ENCODE assay signal across 10 mouse cellular contexts in genomic region chr1:194651987-194652386, GRCm38 (mm10). TPM values are rescaled to one million over a fixed set of nuclear protein-coding genes. Genes with fewer than 3 reads are reported as not detected.
DNase-seq lines count a peak whose midpoint lies in the region; ATAC-seq lines count a peak whose summit lies in the region.
"Had no signal": no experiment of that assay in that cellular context is flagged by ENCODE, and none has a peak within 500 bp of the region (broad histone marks: within the 10 kb centered on the region; RNA-seq: fewer than 3 reads in every experiment).

No protein-coding gene starts in this region.

- H3K4me1 ChIP-seq in intestine, embryonic 16.5 days (ENCODE audit: control insufficient read depth, insufficient read depth, low read length): no peaks in the 10 kb centered on the region
- H3K4me1 ChIP-seq in intestine, embryonic 15.5 days (replicated peaks): no peaks in the 10 kb centered on the region
- H3K4me1 ChIP-seq in embryonic facial prominence, embryonic 14.5 days (ENCODE audit: control insufficient read depth, insufficient read depth, low read length): no peaks in the 10 kb centered on the region
- no peaks in the 10 kb centered on the region for H3K4me1 ChIP-seq in midbrain, embryonic 15.5 days
- peaks cover 9% of the 10 kb centered on the region for H3K4me1 ChIP-seq in forebrain, embryonic 16.5 days (replicated peaks; ENCODE audit: control insufficient read depth, insufficient read depth, low read length)

- ATAC-seq in intestine, embryonic 16.5 days: no peak
- no peak for ATAC-seq in intestine, embryonic 15.5 days
- peak; percentile 85 for ATAC-seq in embryonic facial prominence, embryonic 14.5 days (ENCODE audit: low read depth)
- no peak for ATAC-seq in midbrain, embryonic 15.5 days (replicated peaks)
- ATAC-seq in forebrain, embryonic 16.5 days: no peak

- no peaks in the 10 kb centered on the region for H3K27me3 ChIP-seq in intestine, embryonic 16.5 days (replicated peaks; ENCODE audit: control insufficient read depth, insufficient read depth, low read length)
- H3K27me3 ChIP-seq in intestine, embryonic 15.5 days (replicated peaks): no peaks in the 10 kb centered on the region
- H3K27me3 ChIP-seq in embryonic facial prominence, embryonic 14.5 days (replicated peaks; ENCODE audit: control insufficient read depth, insufficient read depth, low read length): no peaks in the 10 kb centered on the region
- H3K27me3 ChIP-seq in midbrain, embryonic 15.5 days (replicated peaks): no peaks in the 10 kb centered on the region
- no peaks in the 10 kb centered on the region for H3K27me3 ChIP-seq in forebrain, embryonic 16.5 days (replicated peaks; ENCODE audit: control insufficient read depth, insufficient read depth, low read length)

- no peaks in the 10 kb centered on the region for H3K36me3 ChIP-seq in intestine, embryonic 16.5 days (ENCODE audit: control insufficient read depth, insufficient read depth, low read length)
- 0 out of 2 replicates have a peak, but pooled peaks cover 2% of the 10 kb centered on the region for H3K36me3 ChIP-seq in intestine, embryonic 15.5 days
- peaks cover 31% of the 10 kb centered on the region for H3K36me3 ChIP-seq in embryonic facial prominence, embryonic 14.5 days (ENCODE audit: control insufficient read depth, insufficient read depth, low read length)
- H3K36me3 ChIP-seq in midbrain, embryonic 15.5 days (replicated peaks): peaks cover 3% of the 10 kb centered on the region; the same call in 1 of the 2 replicates
- H3K36me3 ChIP-seq in forebrain, embryonic 16.5 days (ENCODE audit: control insufficient read depth, insufficient read depth): peaks cover 46% of the 10 kb centered on the region

- H3K9me3 ChIP-seq in intestine, embryonic 16.5 days (ENCODE audit: control insufficient read depth, low read length): no peaks in the 10 kb centered on the region
- no peaks in the 10 kb centered on the region for H3K9me3 ChIP-seq in intestine, embryonic 15.5 days
- no peaks in the 10 kb centered on the region for H3K9me3 ChIP-seq in embryonic facial prominence, embryonic 14.5 days (ENCODE audit: control insufficient read depth, low read length)
- H3K9me3 ChIP-seq in midbrain, embryonic 15.5 days: no peaks in the 10 kb centered on the region
- no peaks in the 10 kb centered on the region for H3K9me3 ChIP-seq in forebrain, embryonic 16.5 days (ENCODE audit: control insufficient read depth, low read length)

- peak; percentile 33 for DNase-seq in embryonic facial prominence, embryonic 14.5 days (ENCODE audit: low spot score)
- peak; percentile 50 to 63 for DNase-seq in kidney, adult 8-10 months
- DNase-seq in lung, postnatal 14 days: peak; percentile 65
- no peak for DNase-seq in spleen, postnatal 36 days (ENCODE audit: low spot score in 2 of 2)
- DNase-seq: midbrain, embryonic 14.5 days had no signal

- no peak overlapping the region for H3K9ac ChIP-seq in intestine, embryonic 16.5 days (ENCODE audit: low read depth, low read length)
- H3K9ac ChIP-seq in intestine, embryonic 15.5 days: no peak overlapping the region
- H3K9ac ChIP-seq in embryonic facial prominence, embryonic 14.5 days (ENCODE audit: low read depth, low read length): no peak overlapping the region
- H3K9ac ChIP-seq in midbrain, embryonic 15.5 days: no peak overlapping the region
- H3K9ac ChIP-seq in forebrain, embryonic 16.5 days (replicated peaks; ENCODE audit: low read depth, low read length): no peak overlapping the region

- no peak overlapping the region for H3K4me2 ChIP-seq in intestine, embryonic 16.5 days (ENCODE audit: low read depth, low read length)
- H3K4me2 ChIP-seq in intestine, embryonic 15.5 days (replicated peaks): no peak overlapping the region
- no peak overlapping the region for H3K4me2 ChIP-seq in embryonic facial prominence, embryonic 14.5 days (ENCODE audit: low read depth, low read length)
- no peak overlapping the region for H3K4me2 ChIP-seq in midbrain, embryonic 15.5 days
- no peak overlapping the region for H3K4me2 ChIP-seq in forebrain, embryonic 16.5 days (ENCODE audit: low read length)

- 75% methylated on average over 3 of the region's 3 CpGs for WGBS in intestine, embryonic 16.5 days
- 75% methylated on average over 3 of the region's 3 CpGs for WGBS in intestine, embryonic 15.5 days
- 62% methylated on average over 3 of the region's 3 CpGs for WGBS in embryonic facial prominence, embryonic 14.5 days
- 80% methylated on average over 3 of the region's 3 CpGs for WGBS in midbrain, embryonic 15.5 days
- WGBS in forebrain, embryonic 16.5 days: 94% methylated on average over 3 of the region's 3 CpGs

- H3K27ac ChIP-seq in intestine, embryonic 16.5 days (ENCODE audit: low read length): peak overlapping the region; percentile 25; the same call in 1 of the 2 replicates
- H3K27ac ChIP-seq in intestine, embryonic 15.5 days: no peak overlapping the region
- peak overlapping the region; percentile 23; the same call in 1 of the 2 replicates for H3K27ac ChIP-seq in embryonic facial prominence, embryonic 14.5 days (replicated peaks; ENCODE audit: low read depth, low read length)
- no peak overlapping the region for H3K27ac ChIP-seq in midbrain, embryonic 15.5 days
- H3K27ac ChIP-seq in forebrain, embryonic 16.5 days (ENCODE audit: low read length): no peak overlapping the region

- no peak overlapping the region for H3K4me3 ChIP-seq in intestine, embryonic 16.5 days (ENCODE audit: low read length)
- H3K4me3 ChIP-seq in intestine, embryonic 15.5 days (replicated peaks): no peak overlapping the region
- no peak overlapping the region for H3K4me3 ChIP-seq in embryonic facial prominence, embryonic 14.5 days (ENCODE audit: low read depth, low read length)
- no peak overlapping the region for H3K4me3 ChIP-seq in midbrain, embryonic 15.5 days
- H3K4me3 ChIP-seq in forebrain, embryonic 16.5 days (replicated peaks; ENCODE audit: low read length): no peak overlapping the region
- H3K4me3 ChIP-seq: erythroblast, embryonic 14.5 days had no signal

RNA-seq across cellular contexts. Expression of gene Plxna2, which starts 34.0 kb away (rescaled TPM):
- polyA plus RNA-seq in intestine, embryonic 16.5 days (2015; fragmentation: Nextera tagmentation; extraction: Ambion mirVana): 4.3 and 4.6 TPM in 2 replicates
- 5.6 and 5.9 TPM in 2 replicates for polyA plus RNA-seq in intestine, embryonic 15.5 days (2015; fragmentation: Nextera tagmentation; extraction: Ambion mirVana)
- 12.8 and 14.8 TPM in 2 replicates for polyA plus RNA-seq in embryonic facial prominence, embryonic 14.5 days (2014; fragmentation: Nextera tagmentation; extraction: Ambion mirVana)
- 22.4 and 23.8 TPM in 2 replicates for polyA plus RNA-seq in midbrain, embryonic 15.5 days (2015; fragmentation: Nextera tagmentation; extraction: Ambion mirVana)
- polyA plus RNA-seq in forebrain, embryonic 16.5 days (2015; fragmentation: Nextera tagmentation; extraction: Ambion mirVana): 76.0 and 80.3 TPM in 2 replicates

Comparison
In these comparisons a context has a peak if more than half of its experiments do, and no peak if none do; other contexts are left out.
1. H3K27ac ChIP-seq: peak in intestine, embryonic 16.5 days (single experiment) and embryonic facial prominence, embryonic 14.5 days (single experiment); none in intestine, embryonic 15.5 days (single experiment), midbrain, embryonic 15.5 days (single experiment) and forebrain, embryonic 16.5 days (single experiment).
2. DNase-seq: peak in embryonic facial prominence, embryonic 14.5 days (single experiment), kidney, adult 8-10 months (2 of 2) and lung, postnatal 14 days (single experiment); none in spleen, postnatal 36 days (0 of 2).